Mouse (Mus musculus) heart, adult 2 months (tissue): Measurements from ENCODE around the gene Ano9.

ENCODE experiments used
- CTCF ChIP-seq: fragments of 200-600 bp; IDR thresholded peaks from 2 replicates; pipeline ENCODE4 v1.8.1; 2022; ENCODE audit warnings: antibody characterized with exemption, mild to moderate bottlenecking, moderate library complexity
- EP300 ChIP-seq: fragments of 200-500 bp; IDR thresholded peaks from 2 replicates; pipeline ENCODE4 v1.6.1; 2011; ENCODE audit warnings: low read depth, low read length, control low read depth; ENCODE audit not compliant: insufficient read depth

- TF ChIP-seq CTCF (peak; percentile 72), EP300 (no peak)
These were observed 45.4 kb downstream of the Ano9 start for GRCm38 (mm10) chr7:141072017-141072745.
